Mouse (Mus musculus) embryonic facial prominence, embryonic 13.5 days (tissue): ENCODE data around the gene Fcrla. TPM values are rescaled to one million over a fixed set of nuclear protein-coding genes. Genes with fewer than 3 reads are reported as not detected.

ENCODE experiments used
- ATAC-seq: fragments of 200-750 bp; cut with Nextera tagmentation; 2 replicates; pipeline ENCODE4 v1.8.0; 2017; ENCODE audit warnings: low read depth; ENCODE audit not compliant: insufficient number of reproducible peaks, insufficient read depth, low FRiP score, low TSS enrichment
- H3K27ac ChIP-seq: fragments of 300-500 bp; sonication (generic); 2 replicates; pipeline ENCODE4 v1.5.1; 2015; ENCODE audit warnings: moderate library complexity, mild to moderate bottlenecking, inconsistent platforms
- H3K27me3 ChIP-seq: fragments of 300-500 bp; sonication (generic); 2 replicates; pipeline ENCODE4 v1.6.1; 2015; ENCODE audit warnings: mild to moderate bottlenecking, inconsistent platforms
- H3K36me3 ChIP-seq: fragments of 300-500 bp; sonication (generic); 2 replicates; pipeline ENCODE4 v1.6.1; 2015; ENCODE audit warnings: mild to moderate bottlenecking, inconsistent platforms
- H3K4me1 ChIP-seq: fragments of 300-500 bp; sonication (generic); 2 replicates; pipeline ENCODE4 v1.6.1; 2015; ENCODE audit warnings: inconsistent platforms
- H3K4me2 ChIP-seq: fragments of 300-500 bp; sonication (generic); 2 replicates; pipeline ENCODE4 v1.6.1; 2015; ENCODE audit warnings: moderate library complexity, mild to moderate bottlenecking, inconsistent platforms
- H3K4me3 ChIP-seq: fragments of 300-500 bp; sonication (generic); 2 replicates; pipeline ENCODE4 v1.5.1; 2015; ENCODE audit warnings: mild to moderate bottlenecking, inconsistent platforms
- H3K9ac ChIP-seq: fragments of 300-500 bp; sonication (generic); 2 replicates; pipeline ENCODE4 v1.6.1; 2015; ENCODE audit warnings: mild to moderate bottlenecking, inconsistent platforms
- H3K9me3 ChIP-seq: fragments of 300-500 bp; sonication (generic); 2 replicates; pipeline ENCODE4 v1.6.1; 2016; ENCODE audit warnings: inconsistent platforms
- WGBS: fragments of 180-500 bp; shearing (Covaris S2); methylation state at CpG from one replicate; pipeline ENCODE4 v1.1.7; 2015; ENCODE audit warnings: mixed read lengths; 5-methylcytosine and 5-hydroxymethylcytosine counted together
- polyA plus RNA-seq: library from polyadenylated mRNA; unstranded; fragments of >200 nt; fragmentation: Nextera tagmentation; extraction: Ambion mirVana; gene quantifications from 2 replicates; pipeline ENCODE4 v1.2.1, GENCODE M21; 2015

The Fcrla gene
- polyA plus RNA-seq, 1 experiment from 2014 or later: not detected

GRCm38 (mm10) chr1:170901536-170902238, 25.7 kb downstream of the Fcrla start:
- Histone ChIP-seq H3K9ac (no peak overlapping the region), H3K27me3 (peaks cover 40% of the 10 kb centered on the region), H3K27ac (no peak overlapping the region), H3K9me3 (no peaks in the 10 kb centered on the region), H3K4me3 (no peak overlapping the region), H3K36me3 (no peaks in the 10 kb centered on the region), H3K4me1 (no peaks in the 10 kb centered on the region), H3K4me2 (peak overlapping the region; percentile 33; the same call in 1 of the 2 replicates)
- no peak for ATAC-seq
- WGBS: 33% methylated on average over 10 of the region's 10 CpGs

DNA sequence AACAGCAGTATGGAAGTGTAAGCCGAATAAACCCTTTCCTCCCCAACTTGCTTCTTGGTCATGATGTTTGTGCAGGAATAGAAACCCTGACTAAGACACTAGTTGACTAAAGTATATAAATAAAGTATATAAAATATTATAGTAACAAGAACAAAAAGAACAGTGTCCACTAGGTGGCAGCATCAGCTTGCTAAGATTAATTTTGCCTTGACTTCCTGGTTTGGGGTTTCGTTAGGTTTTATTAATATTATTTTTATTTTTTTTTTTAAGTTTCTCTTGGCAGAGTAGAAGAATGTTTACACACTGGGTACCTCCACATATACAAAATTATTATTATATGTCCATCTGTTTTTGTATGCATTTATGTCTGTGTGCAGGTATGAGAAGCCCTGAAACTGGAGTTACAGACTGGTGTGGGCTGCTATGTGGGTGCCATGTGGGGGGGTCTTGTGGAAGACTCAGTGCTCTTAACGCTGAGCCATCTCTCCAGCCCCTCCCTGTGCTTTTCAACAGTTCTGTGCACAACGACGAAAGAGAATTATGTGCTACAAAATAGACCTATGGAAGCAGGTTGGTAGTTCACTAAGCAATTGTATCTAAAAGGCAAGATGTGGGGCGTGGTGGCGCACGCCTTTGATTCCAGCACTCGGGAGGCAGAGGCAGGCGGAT, 26.4 kb downstream of the Fcrla start:
- Histone ChIP-seq H3K36me3 (no peaks in the 10 kb centered on the region), H3K4me1 (no peaks in the 10 kb centered on the region), H3K27ac (no peak overlapping the region), H3K9ac (no peak overlapping the region), H3K27me3 (peaks cover 33% of the 10 kb centered on the region), H3K4me3 (no peak overlapping the region), H3K4me2 (peak overlapping the region; percentile 21), H3K9me3 (no peaks in the 10 kb centered on the region)
- no peak for ATAC-seq
- 33% methylated on average over 10 of the region's 10 CpGs for WGBS

DNA sequence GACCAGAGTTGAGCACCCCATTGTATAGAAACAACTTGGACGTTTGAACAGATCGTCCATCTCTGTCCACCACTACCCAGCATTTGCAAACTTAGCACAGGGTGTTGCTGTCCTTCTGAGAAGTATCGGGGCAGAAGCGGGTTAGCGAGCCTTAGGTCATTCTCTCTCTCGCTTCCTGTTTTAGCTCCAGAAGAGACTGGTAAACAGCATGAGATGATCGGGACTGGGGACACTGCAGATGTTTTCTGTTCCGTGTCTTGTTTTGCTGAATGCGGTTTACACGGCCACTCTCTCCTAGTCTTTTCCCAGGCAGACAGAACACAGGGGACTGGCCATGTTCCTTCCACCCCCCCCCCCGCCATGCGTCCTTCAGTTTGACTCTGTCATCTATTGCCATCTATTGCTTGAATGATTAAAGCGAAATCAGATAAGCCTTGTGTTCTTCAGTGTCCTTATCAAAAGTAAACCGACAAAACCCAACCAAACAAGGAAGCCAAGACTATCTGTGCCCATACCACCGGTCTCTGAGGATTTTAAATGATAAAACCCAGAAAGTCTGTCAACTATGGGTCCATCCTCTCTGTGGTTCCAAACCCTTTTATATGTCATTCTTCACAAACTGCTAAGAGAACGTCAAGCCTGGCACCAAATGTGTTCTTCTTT, 28.8 kb downstream of the Fcrla start:
- Histone ChIP-seq H3K9ac (no peak overlapping the region), H3K27ac (no peak overlapping the region)
- WGBS: 78% methylated on average over 16 of the region's 16 CpGs

DNA sequence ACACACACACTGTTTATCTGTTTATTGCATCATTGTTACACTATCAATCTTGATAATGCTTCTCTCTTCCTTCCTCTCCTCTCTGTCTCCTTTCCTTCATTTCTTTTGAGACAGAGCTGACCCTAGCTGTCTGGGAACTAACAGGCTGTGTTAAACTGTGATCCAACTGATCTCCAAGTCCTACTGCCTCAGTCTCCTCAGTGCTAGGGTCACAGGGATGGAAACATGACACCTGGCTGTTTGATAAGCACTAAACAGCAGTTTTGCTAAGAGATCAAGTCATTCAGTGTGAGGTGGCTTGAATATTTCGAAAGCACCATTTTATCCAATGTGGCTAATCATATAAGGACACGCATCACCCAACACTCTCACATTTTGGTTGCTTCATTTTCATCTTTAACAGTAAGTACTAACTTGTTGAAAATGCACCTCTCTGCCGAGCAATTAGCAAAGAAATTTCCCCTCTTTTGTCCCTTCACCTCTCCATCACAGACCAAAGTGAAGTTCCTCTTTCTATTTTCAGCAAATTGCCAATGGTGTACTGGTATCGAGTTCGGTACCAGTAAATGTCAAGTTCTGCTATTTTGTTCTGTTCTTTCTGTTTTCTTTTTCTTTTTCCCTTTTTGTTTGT, 30.6 kb downstream of the Fcrla start:
- H3K9me3 ChIP-seq: no peaks in the 10 kb centered on the region
- H3K36me3 ChIP-seq: no peaks in the 10 kb centered on the region
- no peak overlapping the region for H3K27ac ChIP-seq
- H3K27me3 ChIP-seq: peaks cover 23% of the 10 kb centered on the region
- no peak overlapping the region for H3K4me2 ChIP-seq
- H3K9ac ChIP-seq: no peak overlapping the region
- H3K4me3 ChIP-seq: no peak overlapping the region
- no peaks in the 10 kb centered on the region for H3K4me1 ChIP-seq
- no peak for ATAC-seq
- 81% methylated on average over 5 of the region's 5 CpGs for WGBS

More for the DNA sequence above, 28.8 kb downstream of the Fcrla start:
- no peaks in the 10 kb centered on the region for H3K4me1 ChIP-seq
- H3K4me2 ChIP-seq: no peak overlapping the region
- H3K27me3 ChIP-seq: peaks cover 23% of the 10 kb centered on the region
- no peaks in the 10 kb centered on the region for H3K9me3 ChIP-seq
- H3K36me3 ChIP-seq: no peaks in the 10 kb centered on the region
- H3K4me3 ChIP-seq: no peak overlapping the region
- no peak for ATAC-seq

DNA sequence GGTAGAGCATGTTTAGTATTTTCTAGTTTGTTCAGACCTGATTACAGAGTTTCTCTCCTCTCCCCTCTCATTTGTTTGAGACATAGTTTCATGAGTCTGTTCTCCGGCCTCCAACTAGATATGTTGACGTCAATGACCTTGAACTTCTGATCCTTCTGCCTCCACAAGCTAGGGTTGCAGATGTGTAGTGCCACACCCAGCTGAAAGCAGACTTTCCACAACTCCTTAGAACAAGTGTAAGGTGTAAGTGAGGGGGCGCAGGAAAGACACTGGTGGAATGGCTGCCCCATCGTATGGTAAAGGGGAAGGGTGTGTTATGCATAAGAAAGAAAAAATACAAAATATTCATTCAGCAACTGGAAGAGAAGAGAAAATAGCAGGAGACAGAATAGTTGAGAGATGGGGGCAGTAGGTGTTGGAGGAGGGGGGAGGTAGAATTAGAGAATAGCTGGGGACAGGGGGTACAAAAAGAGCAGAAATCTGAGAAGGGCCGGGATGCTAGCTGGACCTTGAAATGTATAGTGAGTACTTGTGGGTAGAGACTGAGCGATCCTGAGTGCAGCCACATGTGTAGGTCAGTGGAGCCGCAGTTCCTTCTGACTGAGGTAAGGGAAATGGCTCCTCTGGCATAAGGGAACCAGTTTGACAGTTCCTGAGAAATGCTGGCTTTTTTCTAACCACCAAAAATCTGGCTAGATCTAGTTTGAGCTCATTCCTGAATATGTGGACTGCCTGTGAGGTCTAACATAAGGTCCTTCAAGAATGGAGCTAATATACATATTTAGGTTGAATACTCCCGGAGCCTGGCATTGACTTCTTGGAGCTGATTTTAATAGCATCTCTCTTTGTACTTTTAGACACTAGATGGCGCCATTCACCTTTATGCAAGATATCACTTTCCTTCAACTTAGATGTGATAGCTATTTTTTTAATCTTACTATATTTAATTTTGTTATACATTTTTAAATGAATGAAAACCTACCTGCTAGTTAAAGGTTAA, 32.5 kb downstream of the Fcrla start:
- Histone ChIP-seq H3K4me1 (no peaks in the 10 kb centered on the region), H3K27ac (no peak overlapping the region), H3K9me3 (no peaks in the 10 kb centered on the region), H3K9ac (no peak overlapping the region), H3K27me3 (peaks cover 21% of the 10 kb centered on the region), H3K4me3 (no peak overlapping the region), H3K36me3 (no peaks in the 10 kb centered on the region), H3K4me2 (no peak overlapping the region)
- no peak for ATAC-seq
- 61% methylated on average over 9 of the region's 9 CpGs for WGBS

- Histone ChIP-seq H3K4me3 (no peak overlapping the region), H3K4me2 (no peak overlapping the region), H3K4me1 (no peaks in the 10 kb centered on the region), H3K36me3 (no peaks in the 10 kb centered on the region), H3K27me3 (0 out of 2 replicates have a peak, but pooled peaks cover 2% of the 10 kb centered on the region), H3K27ac (no peak overlapping the region), H3K9ac (no peak overlapping the region), H3K9me3 (no peaks in the 10 kb centered on the region)
- no peak for ATAC-seq
- WGBS: 70% methylated on average over 1 of the region's 1 CpGs
Observed at GRCm38 (mm10) chr1:170892279-170892678, 35.1 kb downstream of the Fcrla start.

GRCm38 (mm10) chr1:170891646-170892045, 35.7 kb downstream of the Fcrla start:
- no peak for ATAC-seq
- 0 out of 2 replicates have a peak, but pooled peaks cover 2% of the 10 kb centered on the region for H3K27me3 ChIP-seq
- H3K9ac ChIP-seq: no peak overlapping the region
- no peak overlapping the region for H3K27ac ChIP-seq
- no peak overlapping the region for H3K4me2 ChIP-seq
- H3K4me1 ChIP-seq: no peaks in the 10 kb centered on the region
- no peaks in the 10 kb centered on the region for H3K9me3 ChIP-seq
- no peak overlapping the region for H3K4me3 ChIP-seq
- 44% methylated on average over 2 of the region's 2 CpGs for WGBS
- H3K36me3 ChIP-seq: no peaks in the 10 kb centered on the region

DNA sequence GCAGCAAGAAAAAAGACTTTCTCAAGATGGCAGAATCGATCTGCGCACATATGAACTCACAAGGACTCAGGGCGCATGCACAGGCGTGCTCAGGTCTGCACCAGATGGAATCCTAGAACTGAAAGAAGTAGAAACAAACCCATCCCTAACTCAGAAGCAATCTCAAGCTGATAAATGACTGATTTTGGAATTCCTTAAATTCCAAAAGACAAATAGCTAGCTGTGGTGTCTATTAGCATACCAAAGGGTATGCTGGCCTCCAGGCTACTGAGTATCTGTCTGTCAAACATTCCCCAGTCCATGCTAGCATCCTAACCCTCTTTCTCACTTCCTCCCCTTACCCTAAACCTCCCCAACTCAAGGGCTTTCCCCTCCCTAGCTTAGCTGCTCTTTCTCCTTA, 38.1 kb downstream of the Fcrla start:
- no peak overlapping the region for H3K4me2 ChIP-seq
- no peaks in the 10 kb centered on the region for H3K36me3 ChIP-seq
- ATAC-seq: no peak
- no peak overlapping the region for H3K4me3 ChIP-seq
- no peaks in the 10 kb centered on the region for H3K27me3 ChIP-seq
- no peak overlapping the region for H3K9ac ChIP-seq
- no peaks in the 10 kb centered on the region for H3K9me3 ChIP-seq
- peaks cover 3% of the 10 kb centered on the region; the same call in 1 of the 2 replicates for H3K4me1 ChIP-seq
- no peak overlapping the region for H3K27ac ChIP-seq
- WGBS: 57% methylated on average over 4 of the region's 4 CpGs

DNA sequence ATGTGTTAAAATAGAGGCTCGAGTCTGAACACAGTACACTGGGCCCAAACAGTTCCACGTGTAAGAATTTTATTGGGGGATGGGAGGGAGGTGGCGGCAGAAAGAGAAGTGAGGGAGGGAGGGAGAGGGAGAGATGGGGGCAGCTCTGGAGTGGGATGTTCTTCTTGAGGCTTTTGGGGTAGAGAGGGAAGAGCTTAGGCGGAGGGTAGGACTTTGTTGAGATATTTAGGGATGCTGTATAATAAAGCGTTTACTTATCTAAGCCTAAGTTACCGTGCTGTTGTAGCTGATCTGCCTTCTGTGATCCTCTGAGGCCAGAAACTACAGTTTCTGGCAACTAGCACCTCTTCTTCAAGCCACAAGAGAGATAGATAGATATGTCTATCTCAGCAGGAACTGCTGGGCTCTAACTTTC, 41.3 kb downstream of the Fcrla start:
- H3K27ac ChIP-seq: no peak overlapping the region
- H3K4me1 ChIP-seq: peaks cover 18% of the 10 kb centered on the region
- no peak overlapping the region for H3K4me2 ChIP-seq
- no peak overlapping the region for H3K9ac ChIP-seq
- no peaks in the 10 kb centered on the region for H3K9me3 ChIP-seq
- no peak overlapping the region for H3K4me3 ChIP-seq
- peaks cover 7% of the 10 kb centered on the region for H3K36me3 ChIP-seq
- WGBS: 48% methylated on average over 6 of the region's 6 CpGs
- ATAC-seq: no peak
- H3K27me3 ChIP-seq: no peaks in the 10 kb centered on the region

GRCm38 (mm10) chr1:170884978-170885561, 42.3 kb downstream of the Fcrla start, which contains the start of the genes Gm26620 and Dusp12:
Gene Gm26620, plus strand, starts transcription at chr1:170885065.
Gene Dusp12, minus strand, starts transcription at chr1:170885540.
- under 1% methylated on average over 46 of the region's 46 CpGs for WGBS
- H3K9me3 ChIP-seq: no peaks in the 10 kb centered on the region
- H3K9ac ChIP-seq: peak within 1 kb of the TSS; percentile 96
- peaks cover 17% of the 10 kb centered on the region for H3K36me3 ChIP-seq
- peaks cover 18% of the 10 kb centered on the region for H3K4me1 ChIP-seq
- H3K27ac ChIP-seq: peak within 1 kb of the TSS; percentile 87
- H3K27me3 ChIP-seq: no peaks in the 10 kb centered on the region
- H3K4me2 ChIP-seq: peak within 1 kb of the TSS; percentile 82
- peak; percentile 77 for ATAC-seq
- peak within 1 kb of the TSS; percentile 94 for H3K4me3 ChIP-seq
